Mouse (Mus musculus) naive thymus-derived CD4-positive, alpha-beta T cell, adult 5 months (primary cell): Measurements from ENCODE around the gene Gm8773. TPM values are rescaled to one million over a fixed set of nuclear protein-coding genes. Genes with fewer than 3 reads are reported as not detected.

ENCODE experiments used
- polyA plus RNA-seq: library from polyadenylated mRNA; unstranded; fragments of 100-300 nt; shearing (Covaris generic); gene quantifications from one replicate; pipeline ENCODE4 v1.2.1, GENCODE M21; 2017

The Gm8773 gene
- not detected for polyA plus RNA-seq

DNA sequence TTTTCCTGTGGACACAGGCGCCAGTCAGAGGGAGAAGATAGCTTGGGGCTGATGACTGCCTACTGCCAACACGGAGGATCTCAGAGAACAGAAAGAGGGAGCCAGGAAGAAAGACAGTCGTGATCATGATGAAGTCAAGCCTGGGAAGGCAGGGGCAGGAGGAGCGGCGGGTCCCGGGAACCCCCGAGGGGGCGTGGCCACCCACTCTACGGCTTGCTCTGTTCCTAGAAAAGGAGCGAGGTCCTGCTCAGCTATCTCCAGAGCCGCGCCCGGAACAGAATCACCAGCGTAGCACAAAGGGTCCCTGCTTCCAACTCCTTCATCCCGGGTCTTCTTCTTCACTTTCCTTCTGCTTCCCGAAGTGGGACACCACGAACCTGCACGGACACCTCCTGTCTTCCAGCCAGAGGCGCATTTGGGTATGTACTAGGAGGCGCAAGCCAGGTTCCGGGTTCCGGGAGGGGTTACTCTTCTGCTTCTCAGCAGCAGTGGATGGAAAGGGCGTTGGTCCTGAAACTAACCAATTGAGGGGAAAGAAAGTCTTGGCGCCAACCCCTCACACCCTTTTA is at the start of gene Gm8773:
TSS of gene Gm8773 (plus strand) at position 51 of the 569 bp plus-strand sequence.

DNA sequence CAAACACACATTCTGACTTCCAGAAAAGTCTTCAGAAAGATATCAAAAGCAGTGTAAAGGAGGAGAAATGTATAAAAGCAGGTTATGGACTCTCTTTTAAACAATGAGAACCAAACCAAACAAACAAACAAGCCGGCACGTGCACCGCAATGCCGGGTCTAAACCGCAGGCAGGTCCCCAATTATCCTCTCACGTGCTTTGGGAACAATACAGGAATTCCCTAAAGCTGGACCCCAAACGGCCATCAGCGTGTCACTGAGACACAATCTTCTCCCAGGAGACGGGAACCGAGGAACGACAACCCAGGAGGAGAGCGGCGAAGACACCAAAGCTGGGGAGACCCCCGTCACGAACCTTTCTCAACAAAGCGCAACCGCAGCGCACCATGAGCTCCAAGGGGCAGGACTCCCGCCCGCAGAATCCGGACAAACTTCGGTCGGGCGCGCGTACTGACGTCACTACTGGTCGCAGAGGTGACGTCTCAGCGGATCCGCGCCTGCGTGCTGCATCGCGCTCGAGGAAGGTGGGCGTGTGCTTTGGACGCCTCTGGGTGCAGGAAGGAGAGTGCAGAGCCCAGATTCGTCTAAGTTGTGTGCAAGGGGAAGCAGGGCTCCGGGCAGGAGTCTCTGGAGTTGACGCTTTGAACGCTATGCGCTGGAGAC is 14.4 kb upstream of the Gm8773 start, which contains the start of gene Gtpbp10:
TSS of gene Gtpbp10 (minus strand) at position 460 of the 662 bp plus-strand sequence.

Other genes with a start within 250 kb of the Gm8773 start
- 0.37 TPM for gene Cdk14, start 153.5 kb upstream of the Gm8773 start, polyA plus RNA-seq
- gene 1700015F17Rik, start 94.7 kb upstream of the Gm8773 start, polyA plus RNA-seq: not detected
- gene Cldn12, start 58.8 kb upstream of the Gm8773 start, polyA plus RNA-seq: 0.71 TPM
- 6.9 TPM for gene Gtpbp10, start 14.3 kb upstream of the Gm8773 start, polyA plus RNA-seq
- not detected for gene Cfap69, start 90.4 kb downstream of the Gm8773 start, polyA plus RNA-seq
- 0.06 TPM for gene Steap2, start 120.8 kb downstream of the Gm8773 start, polyA plus RNA-seq
- gene Steap1, start 175.5 kb downstream of the Gm8773 start, polyA plus RNA-seq: not detected